Mouse (Mus musculus): ENCODE results near the gene Aste1.

The Aste1 gene

GRCm38 (mm10) chr9:105395218-105395627 is at the start of gene Aste1, which contains the start of gene Nek11:
Gene Aste1, plus strand, starts transcription at chr9:105395392.
Gene Nek11, minus strand, starts transcription at chr9:105395524.
- peak; percentile 94 for DNase-seq (ENCODE audit: low spot score in 2 of 2)

DNA sequence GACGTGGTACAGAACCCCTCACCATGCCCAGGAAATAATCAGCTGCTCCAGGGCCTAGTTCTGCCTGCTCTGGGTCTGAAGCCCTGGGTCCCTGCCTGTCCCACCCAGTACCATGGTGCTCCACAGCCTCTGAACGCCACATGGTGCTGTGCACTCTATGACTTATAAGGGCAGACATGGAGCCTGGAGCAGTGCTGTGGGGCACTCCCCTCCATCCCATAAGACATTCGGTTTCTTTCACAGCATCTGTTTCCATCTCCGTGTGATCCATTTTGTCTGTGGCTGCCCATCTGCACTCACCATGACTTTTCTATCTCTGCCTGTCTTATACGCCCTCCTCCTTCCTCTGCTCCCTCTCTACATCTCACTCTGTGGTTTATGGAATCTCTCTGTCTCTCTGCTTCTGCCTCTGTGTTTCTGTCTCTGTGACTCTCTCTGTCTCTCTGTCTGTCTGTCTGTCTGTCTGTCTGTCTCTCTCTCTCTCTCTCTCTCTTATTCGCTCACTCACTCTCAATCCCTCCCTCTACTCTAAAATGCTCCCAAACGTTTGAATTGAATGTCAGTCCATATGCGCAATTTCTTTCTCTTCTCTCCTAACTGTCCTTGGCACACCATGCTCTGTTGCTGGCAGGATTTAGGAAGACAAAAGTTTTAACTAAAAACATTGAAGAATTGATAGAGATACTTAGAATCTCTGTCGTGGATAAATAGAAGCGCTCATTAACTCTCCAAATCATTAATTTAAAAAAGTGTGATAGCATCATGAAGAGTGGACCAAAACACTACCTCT is 46.8 kb upstream of the Aste1 start:
- DNase-seq (ENCODE audit: low spot score in 2 of 2) = no peak

DNA sequence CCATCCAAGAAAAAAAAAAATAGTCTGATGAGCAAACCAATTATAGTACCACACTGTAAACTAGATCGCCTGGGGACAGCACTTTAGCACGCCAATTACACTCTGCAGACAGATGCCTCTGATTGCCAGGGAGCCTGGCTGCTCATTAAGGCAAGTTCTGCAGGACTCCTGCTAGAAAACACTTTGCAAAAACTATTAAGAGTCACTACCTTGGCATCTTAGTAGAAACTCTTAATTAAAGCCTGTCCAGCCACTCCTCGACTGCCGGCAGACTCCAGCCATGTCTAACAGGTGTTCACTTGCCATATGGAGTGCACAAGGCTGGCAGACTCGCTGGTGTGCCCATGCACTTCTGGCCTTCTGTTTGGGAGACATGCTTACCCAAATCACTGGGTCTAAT is 46.2 kb upstream of the Aste1 start:
- DNase-seq (ENCODE audit: low spot score in 2 of 2) = no peak

- DNase-seq (ENCODE audit: low spot score in 2 of 2) = no peak
These were observed 33.0 kb upstream of the Aste1 start for GRCm38 (mm10) chr9:105362181-105362580.

DNA sequence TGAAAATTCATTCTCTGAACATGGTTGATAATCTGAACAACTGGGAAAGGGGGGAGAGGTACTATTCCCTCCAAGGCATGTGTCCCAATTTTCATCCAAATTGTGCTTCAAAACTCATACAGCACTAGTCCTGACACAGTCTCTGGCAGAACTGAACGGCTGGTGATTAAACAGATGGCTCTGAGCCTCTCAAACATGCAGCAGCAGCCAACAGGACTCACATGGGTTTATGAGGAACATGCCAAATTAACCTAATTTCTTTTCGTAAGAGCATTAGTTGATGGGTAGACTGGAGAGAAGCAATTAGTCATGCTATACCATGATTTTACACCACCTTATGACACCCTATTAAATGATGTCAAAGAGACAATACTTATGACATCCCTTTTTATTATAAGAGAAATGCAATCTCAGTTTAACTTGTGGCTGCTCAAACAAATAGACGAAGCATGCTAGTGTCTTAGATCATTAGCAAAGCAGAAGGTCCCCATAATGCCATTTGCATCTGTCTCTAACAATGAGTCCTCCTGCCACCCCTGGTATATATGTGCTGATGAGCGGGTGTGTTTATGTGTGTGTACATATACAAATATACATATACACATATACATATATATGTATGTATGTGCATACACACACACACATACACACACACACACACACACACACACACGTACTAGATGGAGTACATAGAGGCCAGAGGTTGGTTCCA is 31.5 kb upstream of the Aste1 start:
- no peak for DNase-seq (ENCODE audit: low spot score in 2 of 2)

GRCm38 (mm10) chr9:105366199-105366598 is 29.0 kb upstream of the Aste1 start:
- no peak for DNase-seq (ENCODE audit: low spot score in 2 of 2)

- DNase-seq (ENCODE audit: low spot score in 2 of 2) = no peak
These were observed 26.6 kb upstream of the Aste1 start for GRCm38 (mm10) chr9:105368605-105369004.

DNA sequence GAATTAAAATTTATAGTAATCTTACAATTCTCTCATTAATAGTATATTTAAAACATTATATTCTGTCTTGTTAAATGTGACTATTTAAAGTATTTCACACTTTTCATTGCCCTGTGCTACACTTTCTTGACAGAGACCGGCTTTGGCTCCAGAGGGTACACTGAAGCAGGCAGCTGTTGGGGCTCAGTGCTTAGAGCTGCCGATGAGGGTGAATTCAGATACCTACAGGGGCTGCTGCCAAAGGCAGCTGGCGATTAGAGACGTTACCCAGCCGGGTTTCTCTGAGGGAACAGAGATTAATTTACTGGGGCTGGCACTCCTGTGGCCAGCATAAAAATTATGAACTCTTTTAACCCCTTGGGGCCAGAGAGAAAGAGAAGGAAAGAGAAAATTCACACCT is 20.8 kb upstream of the Aste1 start:
- DNase-seq (ENCODE audit: low spot score in 2 of 2) = no peak

DNA sequence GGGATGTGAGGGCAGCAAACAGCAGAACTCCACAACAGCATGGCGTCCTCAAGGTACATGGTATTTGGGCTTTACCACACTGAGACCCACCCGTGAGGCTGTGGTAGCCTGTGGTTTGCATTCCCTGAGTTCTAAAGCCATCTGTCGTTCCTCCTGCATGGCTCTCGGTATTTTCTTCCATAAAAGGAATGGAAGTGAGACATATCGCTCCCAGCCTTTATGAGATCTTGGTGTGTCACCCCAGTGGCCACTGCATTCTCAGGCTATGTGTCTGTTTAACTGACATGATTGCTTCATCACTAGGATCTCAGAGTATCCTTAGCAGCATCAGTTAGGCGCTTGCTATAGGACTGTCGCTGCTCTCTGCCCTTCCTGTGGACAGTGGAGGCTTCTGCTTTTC is 18.8 kb upstream of the Aste1 start:
- no peak for DNase-seq (ENCODE audit: low spot score in 2 of 2)

GRCm38 (mm10) chr9:105376954-105377530 is 18.1 kb upstream of the Aste1 start:
- peak in 1 of 2 experiments; percentile 39 for DNase-seq (ENCODE audit: low spot score in 2 of 2)

DNA sequence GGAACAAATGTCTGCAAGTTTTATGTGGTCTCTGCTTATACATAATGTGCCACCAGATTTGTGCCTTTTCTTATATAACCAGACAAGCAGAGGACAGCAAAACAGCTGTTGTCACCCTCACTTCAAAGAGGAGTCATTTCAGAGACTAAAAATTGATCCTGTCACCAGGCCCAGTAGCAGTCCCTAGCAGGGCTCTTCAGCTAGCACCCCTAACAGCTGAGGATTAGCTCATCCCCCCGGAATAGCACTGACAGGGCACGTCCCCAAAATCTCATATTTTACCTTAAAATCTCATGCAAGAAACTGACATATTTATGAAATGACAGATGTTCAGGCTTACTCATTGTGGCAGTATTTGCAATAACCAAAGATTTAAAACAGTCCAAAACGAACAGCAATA is 17.6 kb upstream of the Aste1 start:
- DNase-seq (ENCODE audit: low spot score in 2 of 2) = no peak

- no peak for DNase-seq (ENCODE audit: low spot score in 2 of 2)
These were observed 15.6 kb upstream of the Aste1 start for GRCm38 (mm10) chr9:105379533-105380145.

GRCm38 (mm10) chr9:105387403-105387802 is 7.8 kb upstream of the Aste1 start:
- DNase-seq (ENCODE audit: low spot score in 2 of 2) = no peak

- peak; percentile 86 to 89 for DNase-seq (ENCODE audit: low spot score in 2 of 2)
These were observed 5.9 kb upstream of the Aste1 start for GRCm38 (mm10) chr9:105389289-105389688.

DNA sequence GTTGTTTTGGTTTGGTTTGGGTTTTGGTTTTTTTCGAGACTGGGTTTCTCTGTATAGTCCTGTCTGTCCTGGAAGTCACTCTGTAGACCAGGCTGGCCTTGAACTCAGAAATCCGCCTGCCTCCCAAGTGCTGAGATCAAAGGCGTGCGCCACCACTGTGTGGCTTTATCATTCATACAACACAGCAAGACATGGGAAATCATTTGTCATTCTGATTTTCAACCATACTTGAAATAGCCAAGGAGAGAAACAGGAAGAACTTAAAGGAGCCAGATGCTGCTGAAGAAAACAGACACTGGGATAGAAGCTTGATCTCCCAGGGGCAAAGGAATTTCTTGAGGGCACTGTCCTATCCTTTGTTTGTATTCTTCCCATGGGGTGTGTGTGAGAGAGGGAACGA is 4.6 kb upstream of the Aste1 start:
- DNase-seq (ENCODE audit: low spot score in 2 of 2) = no peak

GRCm38 (mm10) chr9:105394720-105395119 is 472 bp upstream of the Aste1 start:
- DNase-seq (ENCODE audit: low spot score in 2 of 2) = no peak

DNA sequence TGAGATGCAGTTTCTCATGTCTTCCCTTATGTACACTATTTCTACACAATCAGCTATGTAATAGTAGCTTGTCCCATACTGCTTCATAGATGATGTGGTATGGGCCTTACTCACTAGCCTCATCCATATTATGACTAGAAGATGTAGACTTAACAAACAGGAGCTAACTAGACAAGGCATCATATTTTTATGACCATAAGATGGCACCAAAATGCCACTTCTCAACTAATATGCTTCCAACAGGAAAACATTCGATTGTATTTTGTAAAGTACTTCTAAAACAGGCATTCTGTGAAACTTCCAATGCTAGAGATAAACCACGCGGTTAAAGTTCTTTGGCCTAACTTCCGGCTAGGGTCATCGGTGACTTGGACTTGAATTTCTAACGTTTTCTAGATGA is 13.4 kb downstream of the Aste1 start:
- no peak for DNase-seq (ENCODE audit: low spot score in 2 of 2)

DNA sequence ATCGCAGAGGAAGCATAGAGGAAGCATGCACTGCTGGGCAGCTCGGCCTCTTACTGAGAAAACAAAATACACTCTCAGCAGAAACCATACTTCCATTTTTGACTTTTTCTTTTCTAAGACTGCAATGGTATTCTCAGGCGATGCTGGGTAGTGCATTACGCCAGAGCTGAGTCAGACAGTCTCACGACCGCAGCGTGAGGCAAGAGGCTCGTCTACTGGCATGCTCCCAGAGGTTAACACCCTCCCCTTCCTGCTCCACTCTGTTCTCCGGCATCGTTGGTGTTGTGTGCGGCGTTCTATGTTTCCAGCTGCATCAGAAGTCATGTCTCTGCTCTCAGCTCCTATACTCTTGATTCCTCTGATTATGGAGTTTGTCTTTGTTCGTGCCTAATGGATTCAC is 63.8 kb downstream of the Aste1 start:
- DNase-seq (ENCODE audit: low spot score in 2 of 2) = no peak

DNA sequence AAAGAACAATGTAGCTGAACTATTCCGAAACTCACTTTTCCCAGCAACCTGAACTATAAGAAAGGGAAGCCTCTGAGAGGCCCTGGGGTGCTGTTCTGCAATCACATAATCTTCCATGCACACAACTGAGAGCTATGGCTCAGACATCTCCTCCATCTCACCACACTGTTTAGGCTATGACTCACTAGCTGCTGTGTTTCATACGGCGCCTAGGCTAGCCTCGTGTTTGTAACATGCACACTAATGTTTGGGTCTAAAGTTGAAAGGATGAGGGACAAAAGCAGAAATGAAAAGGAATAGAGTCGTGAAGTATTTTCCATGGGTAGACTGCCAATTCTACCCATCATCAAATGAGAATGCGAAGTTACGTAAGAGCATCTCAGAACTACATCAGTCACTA is 66.3 kb downstream of the Aste1 start:
- no peak for DNase-seq (ENCODE audit: low spot score in 2 of 2)

Data from frontal cortex, postnatal 36 days (tissue).